Mouse (Mus musculus) lung, postnatal 0 days (tissue): ENCODE measurements around the gene Fkbp7.

ENCODE experiments used
- CTCF ChIP-seq: IDR thresholded peaks from 2 replicates; pipeline ENCODE4 v1.5.1; 2016; ENCODE audit warnings: antibody characterized with exemption, mild to moderate bottlenecking
- EP300 ChIP-seq: IDR thresholded peaks from 2 replicates; pipeline ENCODE4 v1.6.1; 2016; ENCODE audit warnings: antibody characterized with exemption, mild to moderate bottlenecking, control low read depth

- TF ChIP-seq EP300 (no peak), CTCF (peak; percentile 82)
Observed at GRCm38 (mm10) chr2:76618078-76618477, 54.8 kb downstream of the Fkbp7 start.
